Mouse (Mus musculus) stomach, postnatal 0 days (tissue): ENCODE data around the gene Rpusd3.

Source experiments
- CTCF ChIP-seq: IDR thresholded peaks from 2 replicates; pipeline ENCODE4 v1.5.1; 2016; ENCODE audit warnings: antibody characterized with exemption, low read depth, mild to moderate bottlenecking, moderate library complexity
- EP300 ChIP-seq: optimal IDR thresholded peaks from 2 replicates; pipeline ENCODE3; 2016; ENCODE audit warnings: antibody characterized with exemption

DNA sequence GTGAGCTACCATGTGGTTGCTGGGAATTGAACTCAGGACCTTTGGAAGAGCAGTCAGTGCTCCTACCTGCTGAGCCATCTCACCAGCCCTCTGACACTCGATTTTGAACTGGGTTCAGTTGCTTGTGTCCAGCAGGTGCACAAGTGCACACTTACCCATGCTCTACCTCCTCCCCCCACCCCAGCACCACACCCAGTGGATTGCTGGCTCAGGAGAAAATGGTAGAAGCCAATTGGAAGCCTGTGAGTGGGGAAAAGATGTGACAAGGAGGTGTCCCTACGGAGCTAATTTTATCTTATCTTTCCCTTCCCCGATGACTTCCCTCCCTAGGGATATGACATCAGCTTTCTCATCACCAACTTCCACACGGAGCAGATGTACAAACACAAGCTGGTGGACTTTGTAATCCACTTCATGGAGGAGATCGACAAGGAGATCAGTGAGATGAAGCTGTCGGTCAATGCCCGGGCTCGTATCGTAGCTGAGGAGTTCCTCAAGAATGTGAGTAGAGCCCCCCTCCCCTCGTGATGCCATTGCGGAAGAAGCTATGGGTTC lies 33.9 kb downstream of the Rpusd3 start:
- TF ChIP-seq CTCF (no peak), EP300 (no peak)
